Mouse (Mus musculus) G1E-ER4 (cell line): ENCODE data around the gene Mtpn. TPM values are rescaled to one million over a fixed set of nuclear protein-coding genes. Genes with fewer than 3 reads are reported as not detected.

ENCODE experiments used
- GATA1 ChIP-seq: IDR thresholded peaks from one replicate; pipeline ENCODE4 v1.8.0; 2012; ENCODE audit warnings: low read length, inconsistent platforms
- polyA plus RNA-seq: library from polyadenylated mRNA; stranded (reverse); fragments of >175 nt; gene quantifications from 2 replicates; pipeline ENCODE4 v1.2.3, GENCODE M21; 2012

Mtpn gene
- polyA plus RNA-seq: 307 and 336 TPM in 2 replicates

DNA sequence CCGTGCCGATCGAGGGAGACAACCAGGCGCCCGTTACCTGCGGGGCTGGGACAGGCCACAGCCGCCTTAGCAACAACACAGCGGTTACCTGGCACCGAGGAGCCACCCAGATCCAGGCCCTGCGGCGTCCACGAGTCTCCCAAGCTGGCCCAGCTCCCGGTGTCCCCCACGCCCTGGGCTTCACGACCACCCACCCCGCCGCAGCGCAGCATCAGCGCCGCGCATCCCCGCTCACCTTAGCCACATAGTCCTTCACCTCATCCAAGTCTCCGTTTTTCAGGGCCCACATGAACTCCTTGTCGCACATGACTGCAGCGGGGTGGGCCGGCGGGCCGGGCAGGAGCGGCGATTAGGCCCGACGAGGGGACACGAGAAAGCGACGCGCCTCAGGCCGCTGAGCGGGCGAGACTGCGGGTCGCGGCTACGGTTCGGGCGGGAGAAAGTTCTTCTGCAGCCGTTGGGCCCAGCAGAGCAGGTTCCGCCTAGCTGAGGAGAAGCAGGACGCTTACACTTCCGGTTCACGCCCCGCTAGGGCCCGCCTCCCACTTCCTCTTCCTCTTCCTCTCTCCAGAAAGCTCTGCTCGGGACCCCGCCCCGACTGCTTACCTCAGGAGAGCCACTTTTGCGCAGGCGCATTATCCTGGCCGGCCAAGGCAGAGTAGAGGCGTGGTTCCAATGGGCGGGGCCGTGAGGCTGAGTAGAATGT lies at the start of gene Mtpn:
Gene Mtpn, minus strand, starts transcription at position 585 of the 706 bp plus-strand sequence.
- no peak for TF ChIP-seq GATA1

DNA sequence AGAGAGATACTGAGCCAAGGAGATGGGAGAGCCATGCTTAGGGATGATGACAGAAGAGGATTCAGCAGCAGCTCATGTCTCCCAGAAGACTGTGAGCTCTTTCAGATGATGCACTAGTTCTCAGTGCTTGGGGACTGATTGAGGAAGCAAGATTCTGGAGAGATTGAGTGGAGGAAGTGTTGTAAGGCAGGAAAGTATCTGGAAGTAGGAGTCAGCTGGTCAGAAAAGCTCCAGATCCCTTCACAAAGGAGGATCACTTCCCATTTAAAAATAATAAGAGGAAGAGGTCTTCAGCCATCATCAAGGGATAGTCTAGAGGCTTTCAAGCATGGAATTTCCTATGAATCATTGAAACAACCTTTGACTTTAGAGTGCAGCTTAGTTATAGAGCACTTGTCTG lies 29.0 kb upstream of the Mtpn start:
- TF ChIP-seq GATA1: no peak

DNA sequence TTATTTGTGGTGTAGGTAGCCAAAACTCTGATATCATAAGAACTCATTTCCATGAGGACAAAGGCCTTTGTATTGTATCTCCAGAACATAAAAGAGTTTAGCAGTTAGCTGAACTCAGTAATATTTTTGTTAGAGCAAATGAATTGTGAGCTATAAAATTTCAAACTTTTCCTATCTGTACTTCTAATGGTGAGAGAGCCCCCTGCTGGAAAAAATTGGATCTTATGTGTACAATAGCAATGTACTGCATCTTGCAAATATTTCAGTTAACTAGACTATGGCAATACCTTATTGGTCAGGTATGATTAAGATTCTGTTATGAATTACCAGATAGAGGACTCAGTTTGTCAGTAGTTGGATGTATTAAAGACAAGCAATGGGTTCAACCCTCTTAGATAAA lies 28.1 kb upstream of the Mtpn start:
- TF ChIP-seq GATA1: no peak

DNA sequence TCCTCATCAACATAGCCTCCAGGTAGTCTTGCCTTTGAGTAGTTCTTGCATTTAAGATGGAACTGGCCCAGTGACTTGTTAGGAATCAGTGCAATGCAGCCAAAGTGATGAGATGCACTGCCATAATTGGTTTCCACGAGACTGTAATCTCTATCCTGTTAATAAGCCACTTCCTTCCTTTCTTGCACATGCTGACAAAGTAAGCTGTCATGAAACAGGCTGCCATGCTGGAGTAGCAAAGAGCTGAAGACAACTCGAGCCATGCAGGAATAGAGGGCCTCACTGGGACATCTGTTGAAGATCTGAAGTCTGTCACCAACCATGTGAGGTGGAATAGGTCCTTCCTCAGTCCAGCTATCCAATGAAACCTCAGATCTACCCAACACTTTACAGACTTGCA lies 20.3 kb upstream of the Mtpn start:
- no peak for TF ChIP-seq GATA1

DNA sequence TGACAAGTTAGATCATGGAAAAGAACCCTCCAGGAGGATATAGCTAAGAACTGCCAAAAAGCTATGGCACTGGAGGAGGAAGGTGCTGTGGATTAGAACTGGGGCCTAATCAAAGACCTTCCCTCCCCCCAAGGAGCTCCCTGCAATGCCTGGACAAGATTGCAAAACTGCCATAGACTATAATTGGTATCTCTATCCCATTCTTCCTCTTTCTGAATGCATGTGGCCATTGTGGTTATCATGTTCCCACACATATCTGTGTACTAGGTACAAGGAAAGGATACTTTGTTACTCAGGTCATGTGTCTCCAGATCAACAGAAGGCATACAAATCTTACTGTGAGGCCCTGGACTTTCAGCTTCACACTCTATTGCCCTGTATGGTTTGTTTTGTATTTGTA lies 4.7 kb upstream of the Mtpn start:
- no peak for TF ChIP-seq GATA1

DNA sequence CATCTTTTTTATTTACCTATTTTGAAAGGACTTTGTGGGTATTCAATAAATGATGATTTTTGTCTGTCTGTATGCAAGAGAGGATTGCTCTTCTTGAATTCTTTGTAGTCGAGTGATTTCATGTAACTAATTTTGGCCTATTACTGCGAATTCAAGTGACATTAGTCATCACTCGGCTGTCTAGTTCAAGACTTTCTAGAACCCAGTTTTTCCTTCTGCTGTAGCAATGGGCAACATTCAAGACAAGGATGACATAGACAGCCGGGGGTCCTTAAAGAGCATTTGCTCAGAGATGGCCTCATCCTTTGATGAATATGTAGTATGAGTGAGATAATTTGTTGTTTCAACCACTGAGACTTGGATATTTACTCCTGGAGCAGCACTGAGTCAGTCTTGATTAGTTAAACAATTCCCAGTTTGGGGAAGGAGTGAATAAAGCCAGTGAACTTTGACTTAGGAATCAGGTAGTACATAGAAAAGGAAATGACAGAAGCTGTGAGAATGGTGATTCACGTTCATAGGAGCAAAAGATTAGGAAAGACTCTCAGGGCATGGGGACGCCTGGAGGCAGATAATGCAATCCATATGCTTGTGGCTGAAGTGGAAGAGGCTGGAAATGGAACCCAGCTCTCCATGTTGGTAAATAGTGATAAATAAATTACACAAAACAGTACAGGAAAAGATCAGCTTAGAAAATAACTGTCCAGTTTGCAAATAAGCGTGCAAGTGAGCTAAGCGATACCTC lies 3.1 kb upstream of the Mtpn start:
- no peak for TF ChIP-seq GATA1

DNA sequence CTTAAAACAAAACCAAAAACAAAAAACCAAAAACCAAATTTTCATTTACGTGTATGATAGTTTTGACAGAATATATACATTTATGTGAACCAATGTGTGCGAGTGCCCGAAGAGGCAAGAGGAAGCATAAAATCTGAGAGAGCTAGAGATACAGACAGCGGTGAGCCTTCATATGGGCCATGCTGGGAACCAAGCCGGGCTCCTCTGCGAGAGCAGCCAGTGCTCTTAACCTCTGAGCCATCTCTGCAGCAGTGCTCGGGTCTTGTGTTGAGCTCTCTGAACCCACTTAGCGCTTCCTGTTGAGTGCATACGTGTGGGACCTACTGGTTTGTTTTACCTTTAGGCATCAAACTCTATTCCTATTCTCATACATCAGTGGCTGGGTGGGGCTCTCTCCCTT lies 689 bp upstream of the Mtpn start:
- TF ChIP-seq GATA1: no peak

DNA sequence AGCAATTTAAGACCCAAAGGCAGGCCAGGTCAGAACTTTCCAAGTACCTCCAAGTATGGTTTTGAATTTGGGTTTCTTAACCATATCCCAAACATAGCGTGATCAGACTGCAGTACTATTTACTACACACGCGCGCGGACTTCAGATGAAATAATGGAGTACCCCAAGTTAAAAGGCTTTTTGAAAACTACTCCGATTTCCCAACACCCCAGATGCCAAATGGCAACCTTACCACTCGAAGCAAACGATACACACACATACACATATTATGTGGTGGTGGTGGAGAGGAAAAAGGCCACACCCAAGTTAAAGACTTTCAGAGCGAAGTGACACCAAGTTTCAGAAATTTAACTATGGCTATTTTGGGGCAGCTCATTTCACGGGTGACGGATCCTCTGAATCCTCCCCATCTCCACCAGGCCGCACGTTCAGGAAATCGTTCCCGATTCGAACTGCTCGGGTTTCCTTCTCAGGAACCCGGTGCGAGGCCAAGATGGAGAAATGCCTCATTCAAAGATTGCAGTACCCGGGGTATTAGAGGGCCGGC lies 858 bp downstream of the Mtpn start:
- no peak for TF ChIP-seq GATA1

DNA sequence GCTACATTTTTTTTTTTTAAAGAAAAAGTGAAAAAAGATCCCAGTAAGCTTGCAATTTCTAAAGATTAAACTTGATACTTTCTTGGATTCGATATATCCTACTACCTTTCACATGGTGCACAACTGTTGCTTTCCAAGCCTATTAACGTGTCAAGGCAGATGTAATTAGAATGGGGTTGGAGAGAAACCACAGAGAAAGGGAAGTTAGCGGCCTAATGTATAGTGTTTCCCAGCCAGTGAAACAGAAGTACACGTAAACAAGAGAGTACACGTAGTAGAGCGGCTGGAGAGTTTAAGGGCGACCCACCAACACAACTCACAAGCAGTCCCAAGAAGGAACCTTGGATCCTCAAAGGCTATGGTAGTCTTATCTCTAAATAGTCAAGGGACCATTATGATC lies 3.7 kb downstream of the Mtpn start:
- no peak for TF ChIP-seq GATA1

DNA sequence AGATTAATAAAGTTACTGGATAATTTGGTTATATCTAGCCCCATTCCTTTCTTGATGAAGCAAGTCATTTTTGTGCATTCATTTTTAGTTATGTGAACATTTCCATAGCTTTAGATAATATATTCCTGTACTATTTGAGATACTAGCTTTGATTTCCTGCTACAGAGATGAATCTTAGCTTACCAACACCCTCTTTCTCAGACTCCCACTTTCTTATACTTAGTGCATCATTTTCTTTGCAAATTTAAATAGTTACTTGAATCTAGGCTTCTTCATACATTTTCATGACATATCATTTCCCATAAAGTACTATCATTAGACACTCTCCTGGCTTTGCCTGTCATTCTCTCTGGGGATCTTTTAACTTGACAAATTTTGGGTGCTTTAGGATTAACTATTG lies 26.3 kb downstream of the Mtpn start:
- TF ChIP-seq GATA1: no peak

DNA sequence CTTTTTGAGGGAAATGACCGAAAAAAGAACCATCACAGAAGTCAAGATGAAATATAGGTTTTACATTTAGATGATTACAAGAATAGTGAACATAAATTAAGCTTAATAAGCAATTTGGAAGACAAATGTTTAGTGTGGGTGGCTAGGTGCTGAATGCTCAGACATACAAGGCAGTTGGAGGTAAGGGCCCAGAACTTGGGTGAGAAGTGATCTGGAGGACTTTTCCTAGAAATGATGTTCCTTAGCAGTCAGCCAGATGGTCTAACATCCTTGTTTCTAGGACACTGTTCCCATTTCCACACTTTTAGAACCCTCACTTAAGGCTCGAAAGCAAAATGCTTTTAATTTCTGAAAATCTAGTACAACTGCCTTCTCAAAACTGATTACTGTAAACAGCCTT lies 34.9 kb downstream of the Mtpn start:
- no peak for TF ChIP-seq GATA1

DNA sequence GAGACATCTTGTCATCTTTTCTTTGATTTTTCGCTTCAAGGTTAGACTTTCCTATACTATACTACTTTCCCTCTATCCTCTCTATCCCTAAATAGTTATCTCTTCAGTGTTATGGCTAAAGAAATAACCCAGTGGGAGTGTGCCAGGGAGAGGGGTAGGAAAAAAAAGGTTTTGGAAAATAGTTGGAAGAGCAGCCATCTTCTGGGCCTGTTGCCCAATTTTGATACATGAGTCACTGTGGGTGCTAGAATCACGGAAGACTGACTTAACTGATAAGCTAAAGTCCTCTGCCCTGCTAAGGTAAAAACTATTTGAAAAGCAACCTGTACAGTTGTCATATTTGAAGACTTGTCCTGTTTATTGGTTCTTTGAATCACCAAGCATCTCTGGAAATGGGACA lies 36.8 kb downstream of the Mtpn start:
- no peak for TF ChIP-seq GATA1

DNA sequence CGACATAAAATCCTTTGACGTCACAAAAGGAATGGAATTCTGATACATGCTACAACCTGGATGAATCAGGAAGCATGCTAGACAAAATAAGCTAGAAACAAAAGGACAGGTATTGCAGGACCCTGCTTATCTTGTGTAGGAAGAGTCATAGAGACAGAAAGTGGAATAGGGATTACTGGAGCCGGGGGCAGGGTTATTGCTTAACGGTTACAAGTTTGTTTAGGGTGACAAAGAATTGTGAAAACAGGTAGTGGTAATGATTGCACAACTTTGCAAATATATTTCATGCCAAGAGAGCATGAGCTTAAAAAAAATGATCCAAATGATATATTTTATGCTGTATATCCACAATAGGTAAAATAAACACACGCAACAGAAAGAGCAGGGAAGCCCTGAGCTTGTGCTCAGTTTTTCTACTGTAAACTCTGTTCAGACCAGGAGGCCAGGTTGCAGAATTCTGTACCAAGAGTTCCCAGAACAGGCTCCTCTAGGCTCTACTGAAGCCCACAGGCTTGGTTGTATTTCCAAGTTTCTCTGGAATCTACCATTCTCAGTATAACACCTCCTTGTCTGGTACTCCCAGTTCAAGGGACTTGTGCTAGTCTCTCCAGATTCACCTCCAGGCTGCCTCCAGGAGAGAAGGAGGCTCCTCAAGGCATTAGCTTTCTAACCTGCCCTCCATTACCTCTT lies 39.6 kb downstream of the Mtpn start:
- no peak for TF ChIP-seq GATA1

DNA sequence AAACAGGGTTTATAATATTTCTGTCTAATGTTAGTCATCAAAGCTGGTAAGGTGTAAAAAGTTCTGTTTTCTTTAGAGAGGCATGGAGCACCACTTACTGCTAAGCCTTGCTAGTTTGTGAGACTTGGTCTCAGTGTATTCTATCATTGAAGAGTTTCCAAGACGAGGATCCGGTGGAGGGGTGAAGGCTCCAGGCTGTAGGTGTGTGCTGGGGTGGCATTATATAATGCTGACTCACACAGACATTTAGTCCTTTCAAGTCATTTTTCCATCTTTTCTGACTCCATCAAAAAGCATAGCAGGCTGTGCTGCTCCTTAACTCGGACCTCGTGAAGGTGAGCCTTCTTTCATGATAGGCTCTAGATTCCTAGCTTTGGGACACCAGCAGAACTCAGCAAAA lies 42.3 kb downstream of the Mtpn start:
- no peak for TF ChIP-seq GATA1

DNA sequence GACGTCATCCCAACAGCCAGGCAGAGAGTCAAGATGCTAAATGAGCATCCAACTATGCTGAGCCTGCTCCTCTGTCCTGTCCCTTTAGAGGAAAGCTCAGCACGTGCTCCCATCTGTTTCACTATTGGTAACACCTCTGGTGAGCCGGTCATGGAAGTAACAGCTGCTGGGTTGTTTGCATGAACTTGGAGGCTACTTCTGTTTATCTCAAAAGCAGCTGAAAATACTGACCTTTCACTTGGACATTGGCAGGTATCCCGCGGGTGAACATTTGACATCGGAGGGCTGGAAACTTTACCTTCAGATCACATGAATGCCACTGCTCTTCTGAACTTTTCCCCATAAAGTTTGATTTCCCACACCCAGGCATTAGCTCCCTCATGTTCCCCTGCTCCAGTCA lies 45.8 kb downstream of the Mtpn start:
- TF ChIP-seq GATA1: no peak

DNA sequence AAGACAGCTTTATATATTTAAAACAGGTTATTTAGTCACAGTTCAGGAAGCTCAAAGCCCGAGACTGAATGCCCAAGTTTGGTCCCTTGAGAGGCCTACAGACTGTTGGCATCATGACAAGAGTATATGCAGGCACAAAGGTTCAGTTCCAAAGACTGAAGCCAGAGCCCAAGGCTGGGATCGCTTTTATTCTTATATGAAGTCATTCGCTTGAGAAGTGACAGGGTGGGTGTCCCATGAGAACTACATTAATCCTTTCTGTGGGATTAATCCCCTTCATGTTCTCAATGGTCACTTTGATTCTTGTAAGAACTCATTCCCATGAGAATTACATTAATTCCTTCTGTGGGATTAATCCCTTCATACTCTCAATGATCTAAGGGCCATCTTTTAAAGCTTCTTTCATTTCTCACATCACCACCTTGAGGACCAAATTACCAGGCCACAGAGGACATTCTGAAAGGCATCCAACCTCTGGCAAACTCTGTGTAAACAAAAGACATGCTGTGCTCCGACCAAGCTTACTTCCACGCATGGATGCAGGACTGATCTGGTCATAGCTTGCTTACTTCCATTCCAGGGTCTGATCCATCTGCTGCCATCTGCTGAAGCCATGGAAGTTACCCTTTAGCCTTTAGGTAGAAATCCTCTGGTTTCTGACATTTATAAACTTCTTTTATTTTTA lies 59.9 kb downstream of the Mtpn start:
- TF ChIP-seq GATA1: no peak
